Comparison of ENCODE assay signal across 10 mouse cellular contexts in the genomic region with DNA sequence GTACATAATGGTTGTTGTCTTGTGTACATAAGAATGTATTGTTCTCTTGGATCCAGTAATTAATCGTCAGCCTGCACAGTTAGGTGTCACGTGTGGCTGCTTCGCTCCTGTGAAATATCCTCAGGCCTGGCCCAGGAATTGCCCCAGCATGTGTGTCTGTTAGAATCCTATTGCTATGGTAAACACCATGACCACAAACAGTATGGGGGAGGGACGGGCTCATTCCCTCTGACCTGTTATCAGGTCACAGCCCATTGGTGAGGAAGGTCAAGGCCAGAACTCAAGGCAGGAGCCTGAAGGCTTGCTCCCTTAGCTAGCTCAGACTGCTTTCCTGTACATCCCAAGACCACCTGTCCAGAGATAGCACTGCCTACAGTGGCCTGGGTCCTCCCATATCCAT. TPM values are rescaled to one million over a fixed set of nuclear protein-coding genes. Genes with fewer than 3 reads are reported as not detected.
DNase-seq lines count a peak whose midpoint lies in the region; ATAC-seq and TF ChIP-seq lines count a peak whose summit lies in the region.
"Had no signal": no experiment of that assay in that cellular context is flagged by ENCODE, and none has a peak within 500 bp of the region (broad histone marks: within the 10 kb centered on the region; RNA-seq: fewer than 3 reads in every experiment).

No protein-coding gene starts in this region.

- peaks cover 67% of the 10 kb centered on the region for H3K36me3 ChIP-seq in hindbrain, embryonic 14.5 days (replicated peaks; ENCODE audit: control insufficient read depth, insufficient read depth)
- H3K36me3 ChIP-seq in neural tube, embryonic 14.5 days (ENCODE audit: control insufficient read depth, insufficient read depth, low read length) = peaks cover 56% of the 10 kb centered on the region
- H3K36me3 ChIP-seq in kidney, embryonic 15.5 days = peaks cover 78% of the 10 kb centered on the region

- H3K27me3 ChIP-seq in hindbrain, embryonic 14.5 days (ENCODE audit: control insufficient read depth, insufficient read depth, low read length) = no peaks in the 10 kb centered on the region
- no peaks in the 10 kb centered on the region for H3K27me3 ChIP-seq in neural tube, embryonic 14.5 days (ENCODE audit: control insufficient read depth, insufficient read depth, low read length)
- H3K27me3 ChIP-seq in kidney, embryonic 15.5 days = no peaks in the 10 kb centered on the region

- no peak for ATAC-seq in hindbrain, embryonic 14.5 days (ENCODE audit: low FRiP score)
- no peak for ATAC-seq in neural tube, embryonic 14.5 days (ENCODE audit: low read depth)
- ATAC-seq in kidney, embryonic 15.5 days (replicated peaks; ENCODE audit: low FRiP score) = no peak

- H3K4me3 ChIP-seq in layer of hippocampus, adult 2 months = peak overlapping the region; percentile 98
- no peak overlapping the region for H3K4me3 ChIP-seq in embryonic fibroblast, embryonic 13.5 days (ENCODE audit: insufficient read depth, low read length)
- 0 out of 2 replicates have a peak overlapping the region, but pooled peaks have one; percentile 6 for H3K4me3 ChIP-seq in hindbrain, embryonic 14.5 days (replicated peaks; ENCODE audit: low read length)
- H3K4me3 ChIP-seq in neural tube, embryonic 14.5 days (ENCODE audit: low read depth, low read length) = 0 out of 2 replicates have a peak overlapping the region, but pooled peaks have one; percentile 6
- H3K4me3 ChIP-seq in kidney, embryonic 15.5 days (replicated peaks) = no peak overlapping the region
- H3K4me3 ChIP-seq: erythroblast, embryonic 14.5 days; liver, embryonic 15.5 days had no signal

- no peak for DNase-seq in layer of hippocampus, adult 2 months (ENCODE audit: low spot score in 2 of 2)
- DNase-seq in layer of hippocampus, adult 18-20 months (ENCODE audit: low spot score in 2 of 2) = no peak
- no peak for DNase-seq in hindbrain, embryonic 14.5 days (ENCODE audit: low spot score)
- no peak for DNase-seq in adrenal gland, postnatal 10 days
- DNase-seq in thymus, postnatal 25 days = no peak

- peak overlapping the region; percentile 5; the same call in 1 of the 2 replicates for H3K9ac ChIP-seq in hindbrain, embryonic 14.5 days
- H3K9ac ChIP-seq in neural tube, embryonic 14.5 days (replicated peaks; ENCODE audit: low read depth, low read length) = no peak overlapping the region
- H3K9ac ChIP-seq in kidney, embryonic 15.5 days = no peak overlapping the region
- H3K9ac ChIP-seq: liver, embryonic 15.5 days had no signal

- H3K4me2 ChIP-seq in hindbrain, embryonic 14.5 days (replicated peaks) = peak overlapping the region; percentile 82
- peak overlapping the region; percentile 67 for H3K4me2 ChIP-seq in neural tube, embryonic 14.5 days (ENCODE audit: low read depth, low read length)
- no peak overlapping the region for H3K4me2 ChIP-seq in kidney, embryonic 15.5 days
- H3K4me2 ChIP-seq: liver, embryonic 15.5 days had no signal

- TF ChIP-seq CTCF in layer of hippocampus, adult 2 months (conservative IDR thresholded peaks at IDR 0.05) = no peak
- TF ChIP-seq CTCF in embryonic fibroblast, embryonic 13.5 days (IDR thresholded peaks at IDR 0.05; ENCODE audit: borderline replicate concordance, insufficient read depth, low read length) = no peak

- peaks cover 29% of the 10 kb centered on the region for H3K4me1 ChIP-seq in embryonic fibroblast, embryonic 13.5 days (ENCODE audit: control insufficient read depth, insufficient read depth, low read length)
- peaks cover 85% of the 10 kb centered on the region for H3K4me1 ChIP-seq in hindbrain, embryonic 14.5 days (replicated peaks; ENCODE audit: control insufficient read depth, insufficient read depth, low read length)
- H3K4me1 ChIP-seq in neural tube, embryonic 14.5 days (ENCODE audit: control insufficient read depth, insufficient read depth, low read length) = peaks cover 77% of the 10 kb centered on the region
- H3K4me1 ChIP-seq in kidney, embryonic 15.5 days = peaks cover 77% of the 10 kb centered on the region

- peak overlapping the region; percentile 99 for H3K27ac ChIP-seq in layer of hippocampus, adult 2 months
- peak overlapping the region; percentile 99 for H3K27ac ChIP-seq in embryonic fibroblast, embryonic 13.5 days (ENCODE audit: insufficient read depth, low read length)
- no peak overlapping the region for H3K27ac ChIP-seq in hindbrain, embryonic 14.5 days
- H3K27ac ChIP-seq in neural tube, embryonic 14.5 days (ENCODE audit: low read depth, low read length) = no peak overlapping the region
- no peak overlapping the region for H3K27ac ChIP-seq in kidney, embryonic 15.5 days
- H3K27ac ChIP-seq: liver, embryonic 15.5 days had no signal

- WGBS in hindbrain, embryonic 14.5 days = 34% methylated on average over 4 of the region's 4 CpGs
- WGBS in neural tube, embryonic 14.5 days = 23% methylated on average over 4 of the region's 4 CpGs
- 54% methylated on average over 4 of the region's 4 CpGs for WGBS in kidney, embryonic 15.5 days

- TF ChIP-seq POLR2A in embryonic fibroblast, embryonic 13.5 days (IDR thresholded peaks at IDR 0.05; ENCODE audit: low read depth, low read length) = no peak

- H3K9me3 ChIP-seq in hindbrain, embryonic 14.5 days (ENCODE audit: control insufficient read depth, low read length) = no peaks in the 10 kb centered on the region
- no peaks in the 10 kb centered on the region for H3K9me3 ChIP-seq in neural tube, embryonic 14.5 days (ENCODE audit: control insufficient read depth, low read length)
- H3K9me3 ChIP-seq in kidney, embryonic 15.5 days (replicated peaks) = no peaks in the 10 kb centered on the region
- H3K9me3 ChIP-seq: liver, embryonic 15.5 days had no signal

RNA-seq across cellular contexts. Expression of gene Enc1, which starts 6.8 kb away (rescaled TPM):
- total RNA-seq in layer of hippocampus, adult 2 months (2021) = 100 to 1,000 TPM; 744 to 746 TPM
- 100 to 1,000 TPM; 757 to 762 TPM for total RNA-seq in layer of hippocampus, adult 18-20 months (2021)
- 58.2 and 59.1 TPM in 2 replicates for polyA plus RNA-seq in embryonic fibroblast, embryonic 13.5 days (2011; ENCODE audit: insufficient read length, low read depth, missing spikeins)
- 80.5 and 82.4 TPM in 2 replicates for polyA plus RNA-seq in hindbrain, embryonic 14.5 days (2014; fragmentation: Nextera tagmentation; extraction: Ambion mirVana)
- 72.3 and 94.5 TPM in 2 replicates for polyA plus RNA-seq in neural tube, embryonic 14.5 days (2014; fragmentation: Nextera tagmentation; extraction: Ambion mirVana)
- 10 to 100 TPM; 19.6 to 20.3 TPM for total RNA-seq in adrenal gland, postnatal 10 days (2021)
- 12.0 and 15.1 TPM in 2 replicates for polyA plus RNA-seq in kidney, embryonic 15.5 days (2015; fragmentation: Nextera tagmentation; extraction: Ambion mirVana)

RNA-seq across cellular contexts. Expression of gene Hexb, which starts 49.6 kb away (rescaled TPM):
- 100 to 1,000 TPM; 118 to 124 TPM for total RNA-seq in layer of hippocampus, adult 2 months (2021)
- 100 to 1,000 TPM; 121 to 138 TPM for total RNA-seq in layer of hippocampus, adult 18-20 months (2021)
- 68.2 and 81.3 TPM in 2 replicates for polyA plus RNA-seq in embryonic fibroblast, embryonic 13.5 days (2011; ENCODE audit: insufficient read length, low read depth, missing spikeins)
- polyA plus RNA-seq in hindbrain, embryonic 14.5 days (2014; fragmentation: Nextera tagmentation; extraction: Ambion mirVana) = 45.3 and 50.7 TPM in 2 replicates
- 48.2 and 54.1 TPM in 2 replicates for polyA plus RNA-seq in neural tube, embryonic 14.5 days (2014; fragmentation: Nextera tagmentation; extraction: Ambion mirVana)
- total RNA-seq in adrenal gland, postnatal 10 days (2021) = 10 to 100 TPM; 26.7 to 29.8 TPM
- 34.6 and 36.7 TPM in 2 replicates for polyA plus RNA-seq in kidney, embryonic 15.5 days (2015; fragmentation: Nextera tagmentation; extraction: Ambion mirVana)

Comparison
In these comparisons a context has a peak if more than half of its experiments do, and no peak if none do; other contexts are left out.
1. H3K27ac ChIP-seq: peak in layer of hippocampus, adult 2 months (single experiment) and embryonic fibroblast, embryonic 13.5 days (single experiment); none in hindbrain, embryonic 14.5 days (single experiment), neural tube, embryonic 14.5 days (single experiment) and kidney, embryonic 15.5 days (single experiment).
2. H3K4me3 ChIP-seq: peak in layer of hippocampus, adult 2 months (single experiment), hindbrain, embryonic 14.5 days (single experiment) and neural tube, embryonic 14.5 days (single experiment); none in embryonic fibroblast, embryonic 13.5 days (single experiment) and kidney, embryonic 15.5 days (single experiment).